Mouse (Mus musculus) hindbrain, postnatal 0 days (tissue): Measurements from ENCODE around the gene Zbp1. TPM values are rescaled to one million over a fixed set of nuclear protein-coding genes. Genes with fewer than 3 reads are reported as not detected.

Experiments
- ATAC-seq: fragments of 200-750 bp; cut with Nextera tagmentation; 2 replicates; pipeline ENCODE4 v1.8.0; 2017; ENCODE audit warnings: mild to moderate bottlenecking, moderate TSS enrichment, moderate library complexity
- DNase-seq: peaks from one replicate; pipeline ENCODE4 v3.0.0-alpha.2; 2015; ENCODE audit warnings: low spot score
- H3K27ac ChIP-seq: fragments of 300-500 bp; sonication (generic); 2 replicates; pipeline ENCODE4 v1.5.1; 2014; ENCODE audit warnings: mild to moderate bottlenecking
- H3K27me3 ChIP-seq: fragments of 300-500 bp; sonication (generic); 2 replicates; pipeline ENCODE4 v1.6.1; 2014; ENCODE audit warnings: low read length, mixed read lengths; ENCODE audit not compliant: insufficient read depth
- H3K36me3 ChIP-seq: fragments of 300-500 bp; sonication (generic); 2 replicates; pipeline ENCODE4 v1.6.1; 2014; ENCODE audit warnings: low read length, mixed read lengths; ENCODE audit not compliant: insufficient read depth
- H3K4me1 ChIP-seq: fragments of 300-500 bp; sonication (generic); 2 replicates; pipeline ENCODE4 v1.6.1; 2014; ENCODE audit warnings: antibody characterized with exemption, low read length, mixed read lengths; ENCODE audit not compliant: insufficient read depth
- H3K4me2 ChIP-seq: fragments of 300-500 bp; sonication (generic); 2 replicates; pipeline ENCODE4 v1.6.1; 2014; ENCODE audit warnings: low read depth, mild to moderate bottlenecking, low read length, moderate library complexity, mixed read lengths
- H3K4me3 ChIP-seq: fragments of 300-500 bp; sonication (generic); 2 replicates; pipeline ENCODE4 v1.5.1; 2014; ENCODE audit warnings: low read length
- H3K9ac ChIP-seq: fragments of 300-500 bp; sonication (generic); replicated peaks from 2 replicates; pipeline ENCODE4 v1.6.1; 2014; ENCODE audit warnings: mild to moderate bottlenecking, low read length, moderate library complexity, mixed read lengths
- H3K9me3 ChIP-seq: fragments of 300-500 bp; sonication (generic); 2 replicates; pipeline ENCODE4 v1.6.1; 2016; ENCODE audit warnings: low read length, mixed read lengths
- CTCF ChIP-seq: IDR thresholded peaks from 2 replicates; pipeline ENCODE4 v1.5.1; 2016; ENCODE audit warnings: antibody characterized with exemption, control low read depth, low read depth
- WGBS: fragments of 180-500 bp; shearing (Covaris S2); extraction: QIAGEN DNeasy Blood & Tissue Kit; methylation state at CpG from one replicate; pipeline ENCODE4 v1.1.7; 2014; 5-methylcytosine and 5-hydroxymethylcytosine counted together
- polyA plus RNA-seq: library from polyadenylated mRNA; unstranded; fragments of >200 nt; fragmentation: Nextera tagmentation; extraction: Ambion mirVana; gene quantifications from 2 replicates; pipeline ENCODE4 v1.2.1, GENCODE M21; 2015
- total RNA-seq: library from RNA; depleted of rRNA; stranded (reverse); fragments of >200 nt; gene quantifications from 2 replicates; pipeline ENCODE4 v1.2.3, GENCODE M21; 2014

Zbp1 gene
- total and polyA plus RNA-seq, 2 experiments from 2014 or later: 0.68 TPM; not detected in 1

- no peak overlapping the region for H3K4me2 ChIP-seq
- H3K9ac ChIP-seq: no peak overlapping the region
- DNase-seq (no peak), ATAC-seq (no peak)
- H3K27ac ChIP-seq: no peak overlapping the region
- no peak overlapping the region for H3K4me3 ChIP-seq
- H3K36me3 ChIP-seq: no peaks in the 10 kb centered on the region
- H3K9me3 ChIP-seq: no peaks in the 10 kb centered on the region
- no peaks in the 10 kb centered on the region for H3K4me1 ChIP-seq
- no peak for TF ChIP-seq CTCF
- 94% methylated on average over 14 of the region's 14 CpGs for WGBS
- no peaks in the 10 kb centered on the region for H3K27me3 ChIP-seq
These were observed 13.1 kb downstream of the Zbp1 start for GRCm38 (mm10) chr2:173205563-173206099.

- ATAC-seq: no peak
- Histone ChIP-seq H3K27ac (no peak overlapping the region), H3K4me1 (no peaks in the 10 kb centered on the region), H3K27me3 (no peaks in the 10 kb centered on the region), H3K4me3 (no peak overlapping the region), H3K4me2 (no peak overlapping the region), H3K9ac (no peak overlapping the region), H3K36me3 (no peaks in the 10 kb centered on the region), H3K9me3 (no peaks in the 10 kb centered on the region)
- TF ChIP-seq CTCF: no peak
- DNase-seq: no peak
- WGBS: 64% methylated on average over 4 of the region's 4 CpGs
These were observed 14.1 kb downstream of the Zbp1 start for GRCm38 (mm10) chr2:173204671-173205070.

- H3K27ac ChIP-seq: no peak overlapping the region
- no peak overlapping the region for H3K4me2 ChIP-seq
- ATAC-seq (no peak), DNase-seq (no peak)
- 84% methylated on average over 3 of the region's 3 CpGs for WGBS
- H3K4me3 ChIP-seq: no peak overlapping the region
- no peaks in the 10 kb centered on the region for H3K4me1 ChIP-seq
- H3K36me3 ChIP-seq: no peaks in the 10 kb centered on the region
- H3K9ac ChIP-seq: no peak overlapping the region
- no peak for TF ChIP-seq CTCF
- H3K27me3 ChIP-seq: no peaks in the 10 kb centered on the region
- H3K9me3 ChIP-seq: no peaks in the 10 kb centered on the region
These were observed 15.0 kb downstream of the Zbp1 start for GRCm38 (mm10) chr2:173203726-173204125.

- DNase-seq (no peak), ATAC-seq (no peak)
- Histone ChIP-seq H3K36me3 (no peaks in the 10 kb centered on the region), H3K27ac (no peak overlapping the region), H3K4me1 (no peaks in the 10 kb centered on the region), H3K27me3 (no peaks in the 10 kb centered on the region), H3K9ac (no peak overlapping the region), H3K4me2 (no peak overlapping the region), H3K4me3 (no peak overlapping the region), H3K9me3 (no peaks in the 10 kb centered on the region)
- 84% methylated on average over 19 of the region's 19 CpGs for WGBS
- TF ChIP-seq CTCF: no peak
These were observed 15.6 kb downstream of the Zbp1 start for GRCm38 (mm10) chr2:173202924-173203689.

- Histone ChIP-seq H3K4me1 (no peaks in the 10 kb centered on the region), H3K4me3 (no peak overlapping the region), H3K36me3 (no peaks in the 10 kb centered on the region), H3K4me2 (no peak overlapping the region), H3K27me3 (no peaks in the 10 kb centered on the region), H3K9me3 (no peaks in the 10 kb centered on the region), H3K27ac (no peak overlapping the region), H3K9ac (no peak overlapping the region)
- ATAC-seq: no peak
- DNase-seq: no peak
- 88% methylated on average over 4 of the region's 4 CpGs for WGBS
- no peak for TF ChIP-seq CTCF
These were observed 23.9 kb downstream of the Zbp1 start for GRCm38 (mm10) chr2:173194796-173195195.

- no peak overlapping the region for H3K4me2 ChIP-seq
- ATAC-seq: no peak
- WGBS: 46% methylated on average over 8 of the region's 8 CpGs
- no peaks in the 10 kb centered on the region for H3K36me3 ChIP-seq
- no peak overlapping the region for H3K9ac ChIP-seq
- H3K27ac ChIP-seq: no peak overlapping the region
- no peak overlapping the region for H3K4me3 ChIP-seq
- no peak for TF ChIP-seq CTCF
- DNase-seq: no peak
- H3K9me3 ChIP-seq: no peaks in the 10 kb centered on the region
- H3K27me3 ChIP-seq: no peaks in the 10 kb centered on the region
- no peaks in the 10 kb centered on the region for H3K4me1 ChIP-seq
These were observed 31.4 kb downstream of the Zbp1 start for GRCm38 (mm10) chr2:173187182-173187855.
